Mouse (Mus musculus): Measurements from ENCODE around the gene Uaca.

Uaca gene

GRCm38 (mm10) chr9:60886431-60887371, 92.4 kb downstream of the Uaca start:
- DNase-seq (ENCODE audit: low spot score), result no peak

GRCm38 (mm10) chr9:60887389-60887811, 93.1 kb downstream of the Uaca start:
- no peak for DNase-seq (ENCODE audit: low spot score)

- no peak for DNase-seq (ENCODE audit: low spot score)
Observed at GRCm38 (mm10) chr9:60893511-60893910, 99.2 kb downstream of the Uaca start.

- DNase-seq (ENCODE audit: low spot score), result no peak
Observed at GRCm38 (mm10) chr9:60895486-60896110, 101.3 kb downstream of the Uaca start.

GRCm38 (mm10) chr9:60898291-60899020, 104.1 kb downstream of the Uaca start:
- DNase-seq (ENCODE audit: low spot score), result no peak

- no peak for DNase-seq (ENCODE audit: low spot score)
Observed at GRCm38 (mm10) chr9:60899201-60899600, 104.9 kb downstream of the Uaca start.

- no peak for DNase-seq (ENCODE audit: low spot score)
Observed at GRCm38 (mm10) chr9:60899797-60900459, 105.6 kb downstream of the Uaca start.

GRCm38 (mm10) chr9:60912266-60912665, 117.9 kb downstream of the Uaca start:
- DNase-seq (ENCODE audit: low spot score), result no peak

- DNase-seq (ENCODE audit: low spot score), result no peak
Observed at GRCm38 (mm10) chr9:60913626-60914025, 119.3 kb downstream of the Uaca start.

GRCm38 (mm10) chr9:60919936-60920672, 125.8 kb downstream of the Uaca start:
- DNase-seq (ENCODE audit: low spot score), result no peak

GRCm38 (mm10) chr9:60920673-60921062, 126.3 kb downstream of the Uaca start:
- no peak for DNase-seq (ENCODE audit: low spot score)

- no peak for DNase-seq (ENCODE audit: low spot score)
Observed at GRCm38 (mm10) chr9:60921287-60921686, 126.9 kb downstream of the Uaca start.

GRCm38 (mm10) chr9:60921831-60922230, 127.5 kb downstream of the Uaca start:
- no peak for DNase-seq (ENCODE audit: low spot score)

- DNase-seq (ENCODE audit: low spot score), result no peak
Observed at GRCm38 (mm10) chr9:60926301-60926700, 132.0 kb downstream of the Uaca start.

GRCm38 (mm10) chr9:60929290-60929983, 135.1 kb downstream of the Uaca start:
- DNase-seq (ENCODE audit: low spot score), result no peak

All from urinary bladder, postnatal 10 days (tissue).